In the genomic region with DNA sequence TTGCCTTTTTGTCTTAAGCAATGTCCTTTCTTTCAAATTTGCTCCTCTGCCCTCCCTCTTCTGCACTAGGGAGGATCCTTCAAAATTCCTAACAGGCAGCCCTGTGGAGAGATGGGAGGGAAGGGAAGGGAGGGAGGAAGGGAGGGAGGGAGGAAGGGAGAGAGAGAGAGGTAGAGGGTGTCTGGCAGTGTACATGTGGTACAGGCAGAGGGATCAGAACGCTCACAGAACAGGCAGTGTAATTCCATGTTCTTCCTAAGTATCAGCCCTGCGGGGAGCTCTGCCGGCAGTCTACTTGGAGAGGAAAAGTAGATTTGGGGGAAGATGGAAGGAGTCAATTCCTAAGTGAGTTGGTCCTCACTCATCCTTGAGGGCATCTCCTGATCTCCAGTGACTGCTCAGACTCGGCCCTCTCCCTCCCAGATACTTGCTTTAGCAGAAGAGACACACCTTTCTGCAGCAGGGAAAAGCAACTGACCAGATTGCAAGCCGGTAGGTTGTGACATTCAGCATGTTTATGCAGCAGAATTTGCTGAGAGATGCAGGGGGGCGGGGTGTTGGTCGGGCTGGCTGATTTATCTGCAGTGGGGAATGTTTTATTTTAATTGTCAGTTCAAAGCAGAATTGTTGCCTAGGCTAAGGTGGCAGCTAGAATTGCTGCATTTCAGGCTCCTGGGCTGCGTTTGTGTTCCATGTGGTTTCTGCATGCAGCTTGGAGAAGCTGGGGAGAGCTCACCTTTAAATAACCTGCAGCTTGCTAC, we compare ENCODE assay signal across 7 mouse cellular contexts. TPM values are rescaled to one million over a fixed set of nuclear protein-coding genes. Genes with fewer than 3 reads are reported as not detected.
A peak's percentile ranks its signal among the peaks of the same experiment; 100 is the strongest.
DNase-seq lines count a peak whose midpoint lies in the region; ATAC-seq and TF ChIP-seq lines count a peak whose summit lies in the region.

A gene (plus strand): TSS at position 190 of the 761 bp plus-strand sequence.

- no peak for DNase-seq in lung, adult 2 months
- no peak for DNase-seq in lung, postnatal 36 days
- DNase-seq in left cerebral cortex, adult 2 months (ENCODE audit: extremely low spot score in 1 of 2, low spot score in 2 of 2): peak; percentile 36 to 46
- DNase-seq in midbrain, postnatal 0 days (ENCODE audit: low spot score): peak; percentile 50
- no peak for DNase-seq in natural killer cell, adult 2 months (ENCODE audit: low spot score in 2 of 2)

- TF ChIP-seq POLR2A in lung, adult 2 months (IDR thresholded peaks at IDR 0.05; ENCODE audit: borderline replicate concordance, extremely low read depth, low read depth, low read length): no peak

- 30% methylated on average over 8 of the region's 8 CpGs for WGBS in lung, adult 2 months
- WGBS in embryonic facial prominence, embryonic 12.5 days: 43% methylated on average over 8 of the region's 8 CpGs
- 41% methylated on average over 8 of the region's 8 CpGs for WGBS in heart, embryonic 15.5 days
- WGBS in midbrain, postnatal 0 days: 17% methylated on average over 8 of the region's 8 CpGs

- peak within 1 kb of the TSS; percentile 29; the same call in 1 of the 2 replicates for H3K9ac ChIP-seq in embryonic facial prominence, embryonic 12.5 days
- H3K9ac ChIP-seq in heart, embryonic 15.5 days: no peak within 1 kb of the TSS
- peak within 1 kb of the TSS; percentile 69 for H3K9ac ChIP-seq in midbrain, postnatal 0 days (replicated peaks; ENCODE audit: low read length, poor library complexity, severe bottlenecking)

- peak within 1 kb of the TSS; percentile 32 for H3K4me2 ChIP-seq in embryonic facial prominence, embryonic 12.5 days (replicated peaks)
- peak within 1 kb of the TSS; percentile 27 for H3K4me2 ChIP-seq in heart, embryonic 15.5 days
- peak within 1 kb of the TSS; percentile 65 for H3K4me2 ChIP-seq in midbrain, postnatal 0 days (ENCODE audit: low read depth, low read length, poor library complexity, severe bottlenecking)

- H3K4me1 ChIP-seq in lung, adult 2 months (ENCODE audit: control insufficient read depth, insufficient read depth, low read length): no peaks in the 10 kb centered on the region
- H3K4me1 ChIP-seq in embryonic facial prominence, embryonic 12.5 days: peaks cover 17% of the 10 kb centered on the region; the same call in 1 of the 2 replicates
- H3K4me1 ChIP-seq in heart, embryonic 15.5 days (replicated peaks): peaks cover 6% of the 10 kb centered on the region; the same call in 1 of the 2 replicates
- H3K4me1 ChIP-seq in midbrain, postnatal 0 days (ENCODE audit: insufficient read depth, low read length): no peaks in the 10 kb centered on the region; the same call in 1 of the 2 replicates

- no peak within 1 kb of the TSS; the same call in 1 of the 2 replicates for H3K27ac ChIP-seq in embryonic facial prominence, embryonic 12.5 days
- no peak within 1 kb of the TSS for H3K27ac ChIP-seq in heart, embryonic 15.5 days
- peak within 1 kb of the TSS; percentile 95 for H3K27ac ChIP-seq in left cerebral cortex, adult 2 months
- H3K27ac ChIP-seq in midbrain, postnatal 0 days (ENCODE audit: low read depth, low read length): peak within 1 kb of the TSS; percentile 78

- H3K27me3 ChIP-seq in embryonic facial prominence, embryonic 12.5 days: no peaks in the 10 kb centered on the region; the same call in 1 of the 2 replicates
- no peaks in the 10 kb centered on the region for H3K27me3 ChIP-seq in heart, embryonic 15.5 days
- no peaks in the 10 kb centered on the region for H3K27me3 ChIP-seq in midbrain, postnatal 0 days (ENCODE audit: insufficient read depth, low read length)

- H3K9me3 ChIP-seq in embryonic facial prominence, embryonic 12.5 days: no peaks in the 10 kb centered on the region
- no peaks in the 10 kb centered on the region for H3K9me3 ChIP-seq in heart, embryonic 15.5 days (replicated peaks)
- no peaks in the 10 kb centered on the region for H3K9me3 ChIP-seq in midbrain, postnatal 0 days (ENCODE audit: low read length)

- intact Hi-C loops in left cerebral cortex, adult 2 months (cut with DNase I): loop anchor here (1.0 to 5.0 kb wide), 4 partner anchors 57 to 201 kb away; no protein-coding TSS in a partner anchor

- no peaks in the 10 kb centered on the region for H3K36me3 ChIP-seq in embryonic facial prominence, embryonic 12.5 days
- no peaks in the 10 kb centered on the region for H3K36me3 ChIP-seq in heart, embryonic 15.5 days
- H3K36me3 ChIP-seq in midbrain, postnatal 0 days (ENCODE audit: insufficient read depth, low read length): no peaks in the 10 kb centered on the region

- no peak within 1 kb of the TSS for H3K4me3 ChIP-seq in lung, adult 2 months (replicated peaks; ENCODE audit: extremely low read depth, low read depth, low read length)
- no peak within 1 kb of the TSS for H3K4me3 ChIP-seq in embryonic facial prominence, embryonic 12.5 days
- H3K4me3 ChIP-seq in heart, embryonic 15.5 days: peak within 1 kb of the TSS; percentile 0; the same call in 1 of the 2 replicates
- H3K4me3 ChIP-seq in left cerebral cortex, adult 2 months: peak within 1 kb of the TSS; percentile 62
- peak within 1 kb of the TSS; percentile 49 for H3K4me3 ChIP-seq in midbrain, postnatal 0 days (ENCODE audit: low read depth, low read length)

- ATAC-seq in embryonic facial prominence, embryonic 12.5 days (ENCODE audit: insufficient number of reproducible peaks, insufficient read depth, low FRiP score, low TSS enrichment): no peak
- ATAC-seq in heart, embryonic 15.5 days (replicated peaks; ENCODE audit: insufficient number of reproducible peaks, insufficient read depth, low FRiP score, low read depth): no peak
- ATAC-seq in midbrain, postnatal 0 days (ENCODE audit: low FRiP score): peak; percentile 72

- TF ChIP-seq CTCF in lung, adult 2 months (IDR thresholded peaks at IDR 0.05; ENCODE audit: insufficient read depth, low read length): no peak
- TF ChIP-seq CTCF in left cerebral cortex, adult 2 months (IDR thresholded peaks at IDR 0.05): no peak
- no peak; the same call in 1 of the 2 replicates for TF ChIP-seq CTCF in midbrain, postnatal 0 days (IDR thresholded peaks at IDR 0.05)

RNA-seq across cellular contexts. Expression of the gene that starts here (rescaled TPM):
- 46.5 and 49.6 TPM in 2 replicates for polyA plus RNA-seq in lung, adult 2 months (2012; rRNA removed)
- polyA plus RNA-seq in embryonic facial prominence, embryonic 12.5 days (2016; fragmentation: Nextera tagmentation; extraction: Ambion mirVana): 58.7 and 67.1 TPM in 2 replicates
- polyA plus RNA-seq in heart, embryonic 15.5 days (2015; fragmentation: Nextera tagmentation; extraction: Ambion mirVana): 15.6 and 22.7 TPM in 2 replicates
- total RNA-seq in left cerebral cortex, adult 2 months (2021): 10 to 100 TPM; 57.7 to 65.1 TPM
- total RNA-seq in midbrain, postnatal 0 days (2014; rRNA removed): 60.2 and 76.4 TPM in 2 replicates
- polyA plus RNA-seq in midbrain, postnatal 0 days (2015; fragmentation: Nextera tagmentation; extraction: Ambion mirVana): 34.4 and 42.5 TPM in 2 replicates

Comparison
In these comparisons a context has a peak if more than half of its experiments do, and no peak if none do; other contexts are left out.
1. DNase-seq: peak in left cerebral cortex, adult 2 months (2 of 2) and midbrain, postnatal 0 days (single experiment); none in lung, adult 2 months (single experiment), lung, postnatal 36 days (single experiment) and natural killer cell, adult 2 months (0 of 2).
2. H3K4me3 ChIP-seq: peak in heart, embryonic 15.5 days (single experiment), left cerebral cortex, adult 2 months (single experiment) and midbrain, postnatal 0 days (single experiment); none in lung, adult 2 months (single experiment) and embryonic facial prominence, embryonic 12.5 days (single experiment).
3. H3K27ac ChIP-seq: peak in left cerebral cortex, adult 2 months (single experiment) and midbrain, postnatal 0 days (single experiment); none in embryonic facial prominence, embryonic 12.5 days (single experiment) and heart, embryonic 15.5 days (single experiment).
4. Peak in every context shown above with its lines, with median percentiles within 50 percentile points of each other: H3K4me2 ChIP-seq.